Mouse (Mus musculus) bone marrow macrophage, adult 2 months (primary cell): ENCODE data around the gene Stac3.

Experiments used
- CTCF ChIP-seq: IDR thresholded peaks from 2 replicates; pipeline ENCODE4 v1.5.1; 2012; ENCODE audit warnings: low read depth, mild to moderate bottlenecking, low read length, moderate library complexity
- POLR2A ChIP-seq: IDR thresholded peaks from 2 replicates; pipeline ENCODE4 v1.6.1; 2012; ENCODE audit warnings: mild to moderate bottlenecking, low read depth, low read length, borderline replicate concordance

DNA sequence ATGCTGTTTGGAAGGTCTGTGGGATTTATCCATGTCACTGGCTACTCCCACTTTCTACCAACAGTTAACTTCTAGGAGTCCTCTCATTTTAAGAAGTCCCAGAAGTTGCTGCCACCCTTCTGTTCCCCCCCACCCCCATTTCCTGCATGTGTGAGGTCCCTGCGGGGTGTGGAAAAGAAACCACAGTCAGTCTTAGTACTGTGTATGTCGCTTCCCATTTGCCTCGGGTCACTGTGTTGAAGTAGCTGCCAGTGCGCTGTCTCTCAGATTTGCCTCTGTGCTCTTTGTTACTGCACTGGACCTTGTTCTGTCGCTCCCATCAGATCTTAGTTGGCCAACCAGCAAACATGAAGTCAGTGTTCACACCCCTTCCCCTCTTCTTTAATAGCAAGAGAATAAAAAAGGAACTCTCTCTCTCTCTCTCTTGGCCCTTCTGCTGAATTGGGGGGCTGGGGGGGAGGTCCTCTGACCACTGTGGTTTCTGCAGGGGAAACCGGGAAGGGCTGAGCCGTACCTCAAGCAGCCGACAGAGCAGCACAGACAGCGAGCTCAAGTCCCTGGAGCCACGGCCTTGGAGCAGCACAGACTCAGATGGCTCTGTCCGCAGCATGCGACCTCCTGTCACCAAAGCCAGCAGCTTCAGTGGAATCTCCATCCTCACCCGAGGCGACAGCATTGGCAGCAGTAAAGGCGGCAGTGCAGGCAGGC lies 30.1 kb upstream of the Stac3 start:
- TF ChIP-seq CTCF (no peak), POLR2A (no peak)
